Mouse (Mus musculus): ENCODE measurements at regions not wholly inside any gene's neighbourhood (a gene's known extent, or its start where the extent isn't known, plus 50 kb on each side); places are given as distances from the start of the nearest gene placed in this dataset.
A peak's percentile ranks its signal among the peaks of the same experiment; 100 is the strongest.

DNA sequence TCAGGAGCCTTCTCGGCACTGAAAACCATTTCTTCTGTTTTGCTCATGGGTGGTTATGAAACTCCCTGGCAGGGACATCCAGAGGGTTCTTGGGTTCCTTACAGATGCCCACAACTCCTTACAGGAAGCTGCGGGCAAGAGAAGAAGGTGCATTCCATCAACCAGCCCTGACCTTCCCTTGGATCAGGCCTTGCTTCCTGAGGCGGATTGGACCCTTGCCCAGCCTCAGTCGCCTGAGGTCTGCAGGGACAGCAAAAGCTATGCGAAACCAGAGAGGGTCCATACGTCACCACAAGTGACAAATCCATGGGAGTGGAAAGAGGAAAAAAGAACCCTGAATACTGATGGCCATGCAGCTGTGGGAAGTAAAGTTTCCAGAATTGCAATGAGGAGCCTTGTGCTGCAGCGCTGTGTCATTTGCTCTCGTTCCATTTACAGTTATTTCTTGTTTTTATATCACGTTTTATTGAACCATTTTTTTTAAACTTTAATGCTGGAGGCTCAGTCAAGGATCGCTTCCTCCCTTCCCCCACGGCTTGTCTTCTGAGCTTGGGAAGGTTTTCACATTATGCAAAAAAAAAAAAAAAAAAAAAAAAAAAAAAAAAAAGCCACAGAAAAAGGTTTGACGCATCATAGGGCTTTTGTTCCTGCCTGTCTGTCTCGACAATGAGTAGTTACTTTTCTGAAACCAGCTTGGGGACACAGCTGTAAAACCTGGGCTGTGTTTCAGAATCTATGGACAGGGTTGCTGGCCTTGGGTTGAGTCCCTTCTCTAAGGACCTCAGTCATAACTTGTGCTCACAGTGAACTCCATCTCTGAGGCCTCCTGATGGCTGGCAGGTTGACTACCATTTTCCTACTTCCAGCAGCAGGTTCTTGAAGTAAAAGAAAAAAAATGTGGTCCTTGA, 202.0 kb upstream of the Ncam1 start:
- H3K36me3 ChIP-seq = no peaks in the 10 kb centered on the region
- H3K9ac ChIP-seq = no peak overlapping the region
- H3K27me3 ChIP-seq (replicated peaks) = no peaks in the 10 kb centered on the region
- WGBS = 61% methylated on average over 13 of the region's 13 CpGs
- no peak overlapping the region for H3K4me3 ChIP-seq
- H3K27ac ChIP-seq (replicated peaks) = peak overlapping the region; percentile 70
- peaks cover 50% of the 10 kb centered on the region for H3K4me1 ChIP-seq
- H3K4me2 ChIP-seq = no peak overlapping the region
- ATAC-seq (ENCODE audit: extremely low read depth, insufficient number of reproducible peaks, low FRiP score, low TSS enrichment) = no peak
- peaks cover 4% of the 10 kb centered on the region for H3K9me3 ChIP-seq

DNA sequence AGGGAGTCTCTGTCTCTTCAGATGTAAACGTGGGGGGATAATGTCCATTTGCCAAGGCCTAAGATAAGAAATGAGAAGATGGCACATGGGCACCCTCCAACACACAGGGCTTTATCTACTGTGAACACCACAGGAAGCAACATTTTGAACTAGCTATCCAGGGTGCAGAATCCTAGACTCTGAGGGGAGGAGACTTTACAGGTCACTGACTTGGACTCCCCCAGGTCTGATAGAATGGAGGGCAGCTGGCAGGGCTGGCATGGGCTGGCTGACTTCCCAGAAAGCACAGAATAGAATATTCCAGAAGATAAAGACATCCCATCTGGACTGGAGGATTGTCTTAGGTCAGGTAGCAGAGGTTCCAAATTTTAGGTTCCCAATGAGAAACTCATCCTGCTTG, 201.2 kb upstream of the Ncam1 start:
- Histone ChIP-seq H3K27ac (replicated peaks) (peak overlapping the region; percentile 70), H3K4me2 (no peak overlapping the region), H3K9me3 (peaks cover 11% of the 10 kb centered on the region), H3K36me3 (0 out of 2 replicates have a peak, but pooled peaks cover 3% of the 10 kb centered on the region), H3K4me1 (peaks cover 45% of the 10 kb centered on the region), H3K4me3 (no peak overlapping the region), H3K27me3 (replicated peaks) (no peaks in the 10 kb centered on the region), H3K9ac (no peak overlapping the region)
- WGBS = 32% methylated on average over 1 of the region's 1 CpGs
- no peak for ATAC-seq (ENCODE audit: extremely low read depth, insufficient number of reproducible peaks, low FRiP score, low TSS enrichment)

GRCm38 (mm10) chr9:49998101-49998500, 199.4 kb upstream of the Ncam1 start:
- Histone ChIP-seq H3K9ac (no peak overlapping the region), H3K27ac (replicated peaks) (peak overlapping the region; percentile 53), H3K4me2 (no peak overlapping the region), H3K4me1 (peaks cover 40% of the 10 kb centered on the region), H3K27me3 (replicated peaks) (no peaks in the 10 kb centered on the region), H3K9me3 (peaks cover 13% of the 10 kb centered on the region), H3K4me3 (no peak overlapping the region), H3K36me3 (0 out of 2 replicates have a peak, but pooled peaks cover 3% of the 10 kb centered on the region)
- 38% methylated on average over 3 of the region's 3 CpGs for WGBS
- ATAC-seq (ENCODE audit: extremely low read depth, insufficient number of reproducible peaks, low FRiP score, low TSS enrichment) = no peak

DNA sequence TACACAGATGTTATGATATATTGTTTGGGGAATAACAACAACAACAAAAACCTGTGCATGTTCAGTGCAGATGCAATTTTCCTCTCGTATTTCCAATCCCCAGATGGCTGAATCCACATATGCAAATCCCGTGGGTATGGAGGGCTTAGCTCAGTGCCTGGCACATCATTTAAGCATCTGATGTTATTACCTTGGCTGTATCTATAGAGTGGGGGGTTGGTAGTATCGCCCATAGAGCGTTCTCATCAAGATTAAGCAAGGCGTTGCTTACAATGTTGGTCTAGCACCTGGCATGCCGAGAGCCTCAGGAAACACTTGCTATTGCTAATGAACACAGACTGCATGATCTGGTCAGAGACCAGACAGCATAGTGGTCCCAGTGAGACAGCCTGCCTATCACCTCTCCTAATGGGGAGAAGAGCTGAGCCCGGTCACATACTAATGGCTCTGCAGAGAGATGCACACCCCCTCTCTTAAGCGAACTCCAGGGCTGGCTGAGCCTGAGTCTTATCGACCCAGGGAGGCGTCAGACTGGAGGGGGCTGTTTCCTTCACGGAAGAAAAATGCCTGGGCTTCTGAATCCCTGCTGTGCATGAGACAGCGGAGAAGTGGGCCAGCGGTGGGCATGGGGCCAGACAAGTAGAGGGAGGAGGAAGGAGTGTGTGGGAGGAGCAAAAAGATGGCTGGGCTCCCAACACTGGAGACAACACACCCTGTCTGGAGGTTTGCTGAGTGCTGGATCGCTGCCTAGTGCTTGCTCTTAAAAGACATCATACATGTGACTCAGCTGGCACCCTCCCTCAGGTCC, 190.9 kb upstream of the Ncam1 start:
- Histone ChIP-seq H3K27me3 (replicated peaks) (no peaks in the 10 kb centered on the region), H3K4me2 (peak overlapping the region; percentile 60), H3K9me3 (no peaks in the 10 kb centered on the region), H3K36me3 (no peaks in the 10 kb centered on the region), H3K4me1 (peaks cover 31% of the 10 kb centered on the region), H3K27ac (replicated peaks) (peak overlapping the region; percentile 80), H3K4me3 (peak overlapping the region; percentile 24; the same call in 1 of the 2 replicates), H3K9ac (peak overlapping the region; percentile 53)
- WGBS = 33% methylated on average over 14 of the region's 14 CpGs
- peak; percentile 85 for ATAC-seq (ENCODE audit: extremely low read depth, insufficient number of reproducible peaks, low FRiP score, low TSS enrichment)

DNA sequence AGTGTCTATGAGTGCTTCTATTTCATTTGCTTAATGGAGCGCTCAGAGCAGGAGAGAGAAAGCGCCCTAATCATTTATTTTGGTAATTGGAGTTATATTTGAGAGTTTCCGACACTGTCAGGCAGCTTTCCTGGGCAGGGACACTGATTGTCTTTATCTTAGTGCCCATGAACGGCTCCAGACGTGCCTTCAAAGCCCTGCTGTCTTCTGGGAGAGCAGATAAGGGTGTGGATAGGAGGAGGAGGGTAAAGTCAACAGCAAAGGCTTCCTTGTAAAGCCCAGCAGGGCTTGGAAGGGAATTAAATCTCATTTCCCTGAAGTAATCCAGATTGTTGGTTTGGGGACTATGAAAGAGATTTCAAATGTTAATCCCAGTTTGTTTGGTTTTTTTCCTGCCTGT, 189.3 kb upstream of the Ncam1 start:
- 14% methylated on average over 5 of the region's 5 CpGs for WGBS
- H3K4me2 ChIP-seq = no peak overlapping the region
- H3K4me1 ChIP-seq = peaks cover 31% of the 10 kb centered on the region
- H3K27ac ChIP-seq (replicated peaks) = peak overlapping the region; percentile 75
- no peak overlapping the region for H3K4me3 ChIP-seq
- H3K9ac ChIP-seq = no peak overlapping the region
- no peaks in the 10 kb centered on the region for H3K27me3 ChIP-seq (replicated peaks)
- H3K36me3 ChIP-seq = no peaks in the 10 kb centered on the region
- no peaks in the 10 kb centered on the region for H3K9me3 ChIP-seq
- no peak for ATAC-seq (ENCODE audit: extremely low read depth, insufficient number of reproducible peaks, low FRiP score, low TSS enrichment)

DNA sequence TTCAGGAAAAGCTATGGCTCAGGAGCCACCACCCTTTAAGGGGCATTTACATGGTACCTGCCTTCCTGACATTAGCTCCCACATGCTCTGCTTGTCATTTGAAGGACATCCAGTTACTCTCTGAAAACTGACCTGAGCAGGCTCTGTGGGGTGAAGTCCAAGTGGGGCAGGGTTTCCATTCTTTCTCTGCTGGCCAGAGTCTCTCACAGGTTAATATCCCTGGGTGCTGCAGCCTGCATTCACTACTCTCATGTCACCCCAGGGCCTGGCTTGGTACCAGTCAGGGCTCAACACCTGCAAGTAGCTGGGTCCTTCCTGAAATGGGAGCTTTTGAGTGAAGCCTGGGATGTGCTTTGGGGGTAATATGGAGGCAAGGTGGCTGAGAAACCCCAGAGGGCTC, 188.8 kb upstream of the Ncam1 start:
- Histone ChIP-seq H3K4me2 (no peak overlapping the region), H3K27ac (replicated peaks) (peak overlapping the region; percentile 75), H3K4me1 (peaks cover 31% of the 10 kb centered on the region), H3K4me3 (no peak overlapping the region), H3K27me3 (replicated peaks) (no peaks in the 10 kb centered on the region), H3K9me3 (no peaks in the 10 kb centered on the region), H3K36me3 (no peaks in the 10 kb centered on the region), H3K9ac (no peak overlapping the region)
- no peak for ATAC-seq (ENCODE audit: extremely low read depth, insufficient number of reproducible peaks, low FRiP score, low TSS enrichment)

GRCm38 (mm10) chr9:49980344-49981207, 181.9 kb upstream of the Ncam1 start:
- Histone ChIP-seq H3K4me3 (no peak overlapping the region), H3K36me3 (no peaks in the 10 kb centered on the region), H3K27ac (replicated peaks) (peak overlapping the region; percentile 73), H3K4me1 (peaks cover 41% of the 10 kb centered on the region), H3K27me3 (replicated peaks) (no peaks in the 10 kb centered on the region), H3K4me2 (no peak overlapping the region), H3K9me3 (no peaks in the 10 kb centered on the region), H3K9ac (no peak overlapping the region)
- ATAC-seq (ENCODE audit: extremely low read depth, insufficient number of reproducible peaks, low FRiP score, low TSS enrichment) = peak; percentile 75; the same call in 1 of the 2 replicates
- 38% methylated on average over 7 of the region's 7 CpGs for WGBS

- H3K27ac ChIP-seq (replicated peaks) = peak overlapping the region; percentile 92
- WGBS = 12% methylated on average over 11 of the region's 11 CpGs
Observed at GRCm38 (mm10) chr9:49975938-49976671, 177.4 kb upstream of the Ncam1 start.

DNA sequence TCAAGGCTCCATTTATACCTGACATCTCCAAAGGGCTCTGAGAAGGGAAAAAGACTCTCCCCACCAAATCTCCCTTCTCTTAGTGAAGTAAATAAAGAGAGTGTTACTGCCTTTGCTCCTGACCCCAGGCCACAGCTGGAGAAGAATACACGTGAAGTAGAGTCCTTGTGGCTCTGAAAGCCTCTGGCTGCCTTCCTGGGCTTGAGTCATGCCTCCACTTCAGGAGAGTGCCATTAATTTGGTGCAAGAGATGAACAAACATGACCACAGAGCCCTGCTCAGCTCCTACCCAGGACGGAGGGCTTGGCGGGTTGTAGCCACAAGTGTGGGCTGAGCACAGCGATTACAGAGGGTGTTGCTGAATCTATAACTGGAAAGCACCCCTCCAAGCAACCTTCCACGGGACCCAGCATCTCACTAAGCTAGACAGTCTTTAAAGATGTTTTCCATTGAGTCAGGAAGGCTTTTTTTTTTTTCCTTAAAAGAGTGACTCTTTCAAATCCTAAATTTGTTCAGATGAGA, 175.3 kb upstream of the Ncam1 start:
- H3K27ac ChIP-seq (replicated peaks) = no peak overlapping the region
- no peaks in the 10 kb centered on the region for H3K36me3 ChIP-seq
- 74% methylated on average over 5 of the region's 5 CpGs for WGBS

More at GRCm38 (mm10) chr9:49975938-49976671, 177.4 kb upstream of the Ncam1 start:
- H3K9me3 ChIP-seq = no peaks in the 10 kb centered on the region
- peak; percentile 63 for ATAC-seq (ENCODE audit: extremely low read depth, insufficient number of reproducible peaks, low FRiP score, low TSS enrichment)
- H3K9ac ChIP-seq = peak overlapping the region; percentile 53
- peaks cover 64% of the 10 kb centered on the region for H3K4me1 ChIP-seq
- H3K36me3 ChIP-seq = no peaks in the 10 kb centered on the region
- no peaks in the 10 kb centered on the region for H3K27me3 ChIP-seq (replicated peaks)
- H3K4me3 ChIP-seq = peak overlapping the region; percentile 15; the same call in 1 of the 2 replicates
- H3K4me2 ChIP-seq = peak overlapping the region; percentile 54

GRCm38 (mm10) chr9:49969429-49969828, 170.7 kb upstream of the Ncam1 start:
- no peak overlapping the region for H3K4me2 ChIP-seq
- H3K9me3 ChIP-seq = no peaks in the 10 kb centered on the region
- H3K27me3 ChIP-seq (replicated peaks) = no peaks in the 10 kb centered on the region
- H3K27ac ChIP-seq (replicated peaks) = no peak overlapping the region
- no peak for ATAC-seq (ENCODE audit: extremely low read depth, insufficient number of reproducible peaks, low FRiP score, low TSS enrichment)
- H3K4me3 ChIP-seq = no peak overlapping the region
- H3K9ac ChIP-seq = no peak overlapping the region
- WGBS = 76% methylated on average over 6 of the region's 6 CpGs
- H3K4me1 ChIP-seq = peaks cover 32% of the 10 kb centered on the region
- no peaks in the 10 kb centered on the region for H3K36me3 ChIP-seq

More for the DNA sequence above, 175.3 kb upstream of the Ncam1 start:
- no peak for ATAC-seq (ENCODE audit: extremely low read depth, insufficient number of reproducible peaks, low FRiP score, low TSS enrichment)
- H3K4me2 ChIP-seq = no peak overlapping the region
- H3K4me3 ChIP-seq = no peak overlapping the region
- no peaks in the 10 kb centered on the region for H3K9me3 ChIP-seq
- no peak overlapping the region for H3K9ac ChIP-seq
- H3K4me1 ChIP-seq = peaks cover 53% of the 10 kb centered on the region
- no peaks in the 10 kb centered on the region for H3K27me3 ChIP-seq (replicated peaks)
